12 mouse cellular contexts compared by ENCODE assay signal in the genomic region with DNA sequence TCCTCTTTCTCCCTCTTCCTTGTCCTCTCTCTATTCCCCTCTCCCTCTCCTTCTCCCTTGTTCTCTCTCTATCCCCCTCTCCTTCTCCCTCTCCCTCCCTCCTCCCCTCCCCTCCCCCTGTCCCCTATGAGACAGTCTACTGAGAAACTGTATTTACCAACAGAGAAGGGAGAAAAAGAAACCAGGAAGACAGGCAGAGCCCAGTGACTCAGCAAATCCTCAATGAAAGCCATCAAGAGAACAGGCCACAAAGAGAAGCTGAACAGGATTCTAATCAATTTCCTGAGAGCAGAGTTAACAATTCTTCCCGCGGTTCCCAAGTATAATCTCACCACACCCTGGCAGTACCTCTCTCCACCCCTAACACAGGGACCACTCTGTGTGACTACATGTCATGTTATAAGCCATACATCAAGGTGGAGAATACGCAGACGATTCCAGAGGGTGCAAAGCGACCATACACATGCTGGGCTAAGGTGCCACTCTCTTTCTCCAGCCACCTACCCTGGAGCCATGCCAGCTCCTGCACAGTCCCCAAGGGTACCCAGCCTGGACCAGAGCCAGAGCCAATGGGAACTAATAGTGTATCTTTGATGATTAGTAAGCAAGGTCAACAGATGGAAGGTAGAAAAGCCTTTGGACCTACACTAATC. TPM values are rescaled to one million over a fixed set of nuclear protein-coding genes. Genes with fewer than 3 reads are reported as not detected.
A peak's percentile ranks its signal among the peaks of the same experiment; 100 is the strongest.
DNase-seq lines count a peak whose midpoint lies in the region; ATAC-seq and TF ChIP-seq lines count a peak whose summit lies in the region.
"Had no signal": no experiment of that assay in that cellular context is flagged by ENCODE, and none has a peak within 500 bp of the region (broad histone marks: within the 10 kb centered on the region; RNA-seq: fewer than 3 reads in every experiment).

No protein-coding gene starts in this region.

- intact Hi-C loops in gastrocnemius, adult 2 months (cut with DNase I), result no loop called here
- intact Hi-C loops in gastrocnemius, postnatal 36 days (cut with DNase I), result no loop called here

- no peak for TF ChIP-seq CTCF in gastrocnemius, adult 2 months (IDR thresholded peaks at IDR 0.05)
- no peak for TF ChIP-seq CTCF in E14TG2a.4 (conservative IDR thresholded peaks at IDR 0.05; ENCODE audit: low read length)

- H3K4me2 ChIP-seq in liver, embryonic 16.5 days (ENCODE audit: low read depth, low read length), result peak overlapping the region; percentile 5; the same call in 1 of the 2 replicates

- whole genome bisulfite sequencing in liver, embryonic 16.5 days (ENCODE audit: insufficient replicate concordance), result 27% methylated on average over 5 of the region's 5 CpGs

- H3K36me3 ChIP-seq in E14TG2a.4 (ENCODE audit: insufficient read depth, low read length), result peaks cover 5% of the 10 kb centered on the region; the same call in 1 of the 2 replicates
- no peaks in the 10 kb centered on the region for H3K36me3 ChIP-seq in liver, embryonic 16.5 days (ENCODE audit: control insufficient read depth, insufficient read depth)

- no peak for ATAC-seq in liver, embryonic 16.5 days (ENCODE audit: low read depth)

- no peak overlapping the region for H3K4me3 ChIP-seq in gastrocnemius, adult 2 months
- H3K4me3 ChIP-seq in E14TG2a.4 (replicated peaks; ENCODE audit: low read length), result peak overlapping the region; percentile 13
- H3K4me3 ChIP-seq in brown adipose tissue, adult 24 weeks (ENCODE audit: insufficient read depth, low read depth, low read length), result no peak overlapping the region
- H3K4me3 ChIP-seq in liver, embryonic 16.5 days (ENCODE audit: low read depth, low read length), result no peak overlapping the region
- H3K4me3 ChIP-seq: layer of hippocampus, adult 2 months had no signal

- peaks cover 4% of the 10 kb centered on the region; the same call in 1 of the 2 replicates for H3K27me3 ChIP-seq in E14TG2a.4 (ENCODE audit: insufficient read depth, low read length)
- H3K27me3 ChIP-seq in liver, embryonic 16.5 days (ENCODE audit: control insufficient read depth, insufficient read depth, low read depth, low read length), result no peaks in the 10 kb centered on the region

- peaks cover 54% of the 10 kb centered on the region for H3K4me1 ChIP-seq in E14TG2a.4 (replicated peaks; ENCODE audit: low read depth, low read length)
- peaks cover 8% of the 10 kb centered on the region for H3K4me1 ChIP-seq in brown adipose tissue, adult 24 weeks (ENCODE audit: control insufficient read depth, insufficient read depth, insufficient read length, low read length)
- peaks cover 11% of the 10 kb centered on the region for H3K4me1 ChIP-seq in liver, embryonic 16.5 days (ENCODE audit: control insufficient read depth, low read depth, low read length)

- DNase-seq in gastrocnemius, adult 2 months, result no peak
- no peak for DNase-seq in gastrocnemius, postnatal 36 days
- no peak for DNase-seq in layer of hippocampus, adult 18-20 months (ENCODE audit: low spot score in 2 of 2)
- DNase-seq in thymus, postnatal 36 days, result no peak
- DNase-seq in embryo, embryonic 10 days (ENCODE audit: low spot score), result no peak
- DNase-seq: lung, adult 18-20 months had no signal

- H3K9me3 ChIP-seq in E14TG2a.4 (ENCODE audit: low read length), result no peaks in the 10 kb centered on the region
- H3K9me3 ChIP-seq in liver, embryonic 16.5 days (replicated peaks; ENCODE audit: control insufficient read depth, low read length), result no peaks in the 10 kb centered on the region

- peak overlapping the region; percentile 49 for H3K27ac ChIP-seq in gastrocnemius, adult 2 months
- 0 out of 2 replicates have a peak overlapping the region, but pooled peaks have one; percentile 42 for H3K27ac ChIP-seq in brown adipose tissue, adult 24 weeks (replicated peaks; ENCODE audit: low read depth, low read length)
- no peak overlapping the region for H3K27ac ChIP-seq in liver, embryonic 16.5 days (ENCODE audit: low read length)
- H3K27ac ChIP-seq: layer of hippocampus, adult 2 months had no signal

- H3K9ac ChIP-seq in liver, embryonic 16.5 days (ENCODE audit: low read depth, low read length), result no peak overlapping the region

RNA-seq across cellular contexts. Expression of a gene that starts 4.3 kb away (rescaled TPM):
- total RNA-seq in gastrocnemius, adult 2 months (2021), result not detected
- total RNA-seq in gastrocnemius, postnatal 36 days (2021), result not detected
- not detected in 2 replicates for polyA plus RNA-seq in brown adipose tissue, adult 24 weeks (2012; ENCODE audit: insufficient read depth, insufficient read length, missing spikeins)
- polyA plus RNA-seq in liver, embryonic 16.5 days (2015; fragmentation: Nextera tagmentation; extraction: Ambion mirVana), result 13.9 and 16.3 TPM in 2 replicates
- not detected for total RNA-seq in layer of hippocampus, adult 18-20 months (2021)
- total RNA-seq: layer of hippocampus, adult 2 months had no signal
- polyA plus RNA-seq: heart, postnatal 0 days; neural tube, embryonic 14.5 days had no signal

RNA-seq across cellular contexts. Expression of a gene that starts 21.2 kb away (rescaled TPM):
- total RNA-seq in gastrocnemius, adult 2 months (2021), result under 1 TPM in 1 of 2 experiments, not detected in 1; 0.36 TPM
- under 1 TPM; 0.22 to 0.61 TPM for total RNA-seq in gastrocnemius, postnatal 36 days (2021)
- 3.1 and 7.9 TPM in 2 replicates for polyA plus RNA-seq in brown adipose tissue, adult 24 weeks (2012; ENCODE audit: insufficient read depth, insufficient read length, missing spikeins)
- 19.1 and 21.3 TPM in 2 replicates for polyA plus RNA-seq in liver, embryonic 16.5 days (2015; fragmentation: Nextera tagmentation; extraction: Ambion mirVana)
- total RNA-seq in layer of hippocampus, adult 18-20 months (2021), result 10 to 100 TPM; 18.6 to 19.6 TPM

RNA-seq across cellular contexts. Expression of a gene that starts 21.5 kb away (rescaled TPM):
- total RNA-seq in gastrocnemius, adult 2 months (2021), result 100 to 1,000 TPM in 1 of 2 experiments, 10 to 100 TPM in 1; 63.0 to 111 TPM
- 100 to 1,000 TPM in 1 of 2 experiments, 10 to 100 TPM in 1; 51.9 to 103 TPM for total RNA-seq in gastrocnemius, postnatal 36 days (2021)
- 116 and 122 TPM in 2 replicates for polyA plus RNA-seq in brown adipose tissue, adult 24 weeks (2012; ENCODE audit: insufficient read depth, insufficient read length, missing spikeins)
- 6.9 and 10.4 TPM in 2 replicates for polyA plus RNA-seq in liver, embryonic 16.5 days (2015; fragmentation: Nextera tagmentation; extraction: Ambion mirVana)
- total RNA-seq in layer of hippocampus, adult 18-20 months (2021), result 1 to 10 TPM; 2.8 to 3.4 TPM

RNA-seq across cellular contexts. Expression of a gene that starts 33.2 kb away (rescaled TPM):
- total RNA-seq in gastrocnemius, adult 2 months (2021), result 10 to 100 TPM in 1 of 2 experiments, 1 to 10 TPM in 1; 9.5 to 25.7 TPM
- total RNA-seq in gastrocnemius, postnatal 36 days (2021), result 10 to 100 TPM in 1 of 2 experiments, 1 to 10 TPM in 1; 6.3 to 15.8 TPM
- 10.3 and 15.8 TPM in 2 replicates for polyA plus RNA-seq in brown adipose tissue, adult 24 weeks (2012; ENCODE audit: insufficient read depth, insufficient read length, missing spikeins)
- 40.3 and 52.6 TPM in 2 replicates for polyA plus RNA-seq in liver, embryonic 16.5 days (2015; fragmentation: Nextera tagmentation; extraction: Ambion mirVana)
- total RNA-seq in layer of hippocampus, adult 18-20 months (2021), result 100 to 1,000 TPM; 171 to 187 TPM

RNA-seq across cellular contexts. Expression of a gene that starts 53.0 kb away (rescaled TPM):
- 100 to 1,000 TPM; 208 to 217 TPM for total RNA-seq in gastrocnemius, adult 2 months (2021)
- 100 to 1,000 TPM; 138 to 202 TPM for total RNA-seq in gastrocnemius, postnatal 36 days (2021)
- polyA plus RNA-seq in brown adipose tissue, adult 24 weeks (2012; ENCODE audit: insufficient read depth, insufficient read length, missing spikeins), result 393 and 398 TPM in 2 replicates
- polyA plus RNA-seq in liver, embryonic 16.5 days (2015; fragmentation: Nextera tagmentation; extraction: Ambion mirVana), result 376 and 435 TPM in 2 replicates
- 100 to 1,000 TPM; 379 to 410 TPM for total RNA-seq in layer of hippocampus, adult 18-20 months (2021)

Comparison
In these comparisons a context has a peak if more than half of its experiments do, and no peak if none do; other contexts are left out.
1. RNA of a gene that starts 21.2 kb away (total RNA-seq): 18.6 to 19.6 TPM in layer of hippocampus, adult 18-20 months; 0.22 to 0.61 TPM in gastrocnemius, postnatal 36 days and 0.36 TPM in gastrocnemius, adult 2 months; every median in the first group is over 10 times any median in the second.
2. RNA of a gene that starts 21.5 kb away (total RNA-seq): 63.0 to 111 TPM in gastrocnemius, adult 2 months and 51.9 to 103 TPM in gastrocnemius, postnatal 36 days; 2.8 to 3.4 TPM in layer of hippocampus, adult 18-20 months; every median in the first group is over 10 times any median in the second.